Mouse (Mus musculus) lung, postnatal 0 days (tissue): ENCODE measurements around the gene Selenon. TPM values are rescaled to one million over a fixed set of nuclear protein-coding genes. Genes with fewer than 3 reads are reported as not detected.

Source experiments
- ATAC-seq: fragments of 200-750 bp; cut with Nextera tagmentation; 2 replicates; pipeline ENCODE4 v1.8.0; 2017; ENCODE audit warnings: moderate library complexity
- DNase-seq: peaks from one replicate; pipeline ENCODE4 v3.0.0-alpha.2; 2016; ENCODE audit warnings: low spot score
- H3K27ac ChIP-seq: fragments of 300-500 bp; sonication (generic); 2 replicates; pipeline ENCODE4 v1.5.1; 2014; ENCODE audit warnings: antibody characterized with exemption, mild to moderate bottlenecking, low read length, mixed read lengths
- H3K27me3 ChIP-seq: fragments of 300-500 bp; sonication (generic); replicated peaks from 2 replicates; pipeline ENCODE4 v1.6.1; 2014; ENCODE audit warnings: low read length, mixed read lengths; ENCODE audit not compliant: insufficient read depth
- H3K36me3 ChIP-seq: fragments of 300-500 bp; sonication (generic); 2 replicates; pipeline ENCODE4 v1.6.1; 2014; ENCODE audit warnings: low read length, mixed read lengths; ENCODE audit not compliant: insufficient read depth
- H3K4me1 ChIP-seq: fragments of 300-500 bp; sonication (generic); 2 replicates; pipeline ENCODE4 v1.6.1; 2014; ENCODE audit warnings: antibody characterized with exemption, low read depth, low read length, mixed read lengths; ENCODE audit not compliant: insufficient read depth
- H3K4me2 ChIP-seq: fragments of 300-500 bp; sonication (generic); replicated peaks from 2 replicates; pipeline ENCODE4 v1.6.1; 2014; ENCODE audit warnings: low read depth, mild to moderate bottlenecking, low read length, moderate library complexity, mixed read lengths
- H3K4me3 ChIP-seq: fragments of 300-500 bp; sonication (generic); 2 replicates; pipeline ENCODE4 v1.5.1; 2014; ENCODE audit warnings: low read depth, low read length
- H3K9ac ChIP-seq: fragments of 300-500 bp; sonication (generic); replicated peaks from 2 replicates; pipeline ENCODE4 v1.6.1; 2014; ENCODE audit warnings: low read depth, mild to moderate bottlenecking
- H3K9me3 ChIP-seq: fragments of 300-500 bp; sonication (generic); 2 replicates; pipeline ENCODE4 v1.6.1; 2016; ENCODE audit warnings: low read length, mixed read lengths
- CTCF ChIP-seq: IDR thresholded peaks from 2 replicates; pipeline ENCODE4 v1.5.1; 2016; ENCODE audit warnings: antibody characterized with exemption, mild to moderate bottlenecking
- EP300 ChIP-seq: IDR thresholded peaks from 2 replicates; pipeline ENCODE4 v1.6.1; 2016; ENCODE audit warnings: antibody characterized with exemption, mild to moderate bottlenecking, control low read depth
- WGBS: fragments of 180-500 bp; shearing (Covaris S2); extraction: QIAGEN DNeasy Blood & Tissue Kit; methylation state at CpG from one replicate; pipeline ENCODE4 v1.1.7; 2014; 5-methylcytosine and 5-hydroxymethylcytosine counted together
- polyA plus RNA-seq: library from polyadenylated mRNA; unstranded; fragments of >200 nt; fragmentation: Nextera tagmentation; extraction: Ambion mirVana; gene quantifications from 2 replicates; pipeline ENCODE4 v1.2.1, GENCODE M21; 2015

The Selenon gene
- polyA plus RNA-seq, 1 experiment from 2014 or later = 13.6 TPM

- whole genome bisulfite sequencing = 52% methylated on average over 6 of the region's 6 CpGs
- Histone ChIP-seq H3K9me3 (no peaks in the 10 kb centered on the region), H3K36me3 (0 out of 2 replicates have a peak, but pooled peaks cover 4% of the 10 kb centered on the region), H3K4me3 (no peak overlapping the region), H3K27me3 (no peaks in the 10 kb centered on the region), H3K27ac (no peak overlapping the region), H3K4me1 (peaks cover 5% of the 10 kb centered on the region), H3K4me2 (peak overlapping the region; percentile 81; the same call in 1 of the 2 replicates), H3K9ac (no peak overlapping the region)
- TF ChIP-seq CTCF (no peak), EP300 (no peak)
- no peak for DNase-seq
- no peak for ATAC-seq
These were observed 40.2 kb downstream of the Selenon start for GRCm38 (mm10) chr4:134511730-134512129.

DNA sequence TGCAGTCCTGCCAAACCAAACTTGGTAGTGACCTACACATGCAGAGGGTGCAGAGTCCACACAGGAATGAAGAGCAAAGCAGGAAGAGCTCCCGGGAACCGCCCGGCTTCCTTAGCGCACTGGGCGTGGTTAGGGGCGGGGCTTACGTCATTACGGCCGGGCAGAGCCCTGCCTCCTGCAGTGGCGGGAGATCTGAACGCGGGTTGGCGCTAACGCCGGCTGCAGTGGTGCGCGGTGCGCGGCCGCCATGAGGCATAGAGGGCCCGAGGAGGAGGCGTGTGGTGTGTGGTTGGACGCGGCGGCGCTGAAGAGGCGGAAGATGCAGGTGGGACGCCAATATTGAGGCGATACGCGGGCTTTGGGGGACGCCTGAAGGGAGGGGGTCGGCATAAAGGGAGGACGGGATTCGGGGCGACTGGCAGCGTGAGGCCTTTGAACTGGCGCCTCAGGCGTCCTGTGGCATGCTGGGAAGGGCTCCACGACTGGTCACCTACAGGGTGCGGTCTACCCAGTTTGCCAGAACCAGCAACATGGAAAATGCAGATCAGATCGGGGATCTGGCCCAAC, 41.0 kb downstream of the Selenon start, which contains the start of gene Aunip:
TSS of gene Aunip (plus strand) at position 155 of the 567 bp plus-strand sequence.
- H3K27me3 ChIP-seq = no peaks in the 10 kb centered on the region
- H3K9ac ChIP-seq = no peak within 1 kb of the TSS
- no peaks in the 10 kb centered on the region for H3K9me3 ChIP-seq
- DNase-seq (peak; percentile 96), ATAC-seq (peak; percentile 92)
- H3K4me2 ChIP-seq = peak within 1 kb of the TSS; percentile 81
- H3K27ac ChIP-seq = no peak within 1 kb of the TSS
- H3K4me1 ChIP-seq = peaks cover 5% of the 10 kb centered on the region
- TF ChIP-seq CTCF (peak; percentile 17), EP300 (no peak)
- H3K36me3 ChIP-seq = 0 out of 2 replicates have a peak, but pooled peaks cover 4% of the 10 kb centered on the region
- H3K4me3 ChIP-seq = peak within 1 kb of the TSS; percentile 38
- WGBS = under 1% methylated on average over 41 of the region's 42 CpGs

DNA sequence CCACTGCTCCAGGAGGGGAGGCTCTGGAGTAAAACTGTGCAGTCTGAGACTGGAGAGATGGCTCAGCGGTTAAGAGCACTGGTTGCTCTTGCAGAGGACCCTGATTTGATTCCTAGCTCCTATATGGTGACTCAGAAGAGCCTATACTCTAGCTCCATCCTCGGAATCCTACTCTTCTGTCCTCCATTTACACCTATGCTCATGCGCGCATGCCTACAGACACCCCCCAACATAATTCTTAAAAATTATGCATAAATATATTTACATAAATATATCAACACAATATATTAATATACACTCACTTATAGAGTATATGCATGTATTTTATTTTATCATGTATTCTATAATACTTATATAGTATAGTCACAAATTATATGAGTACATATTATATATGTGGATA, 41.6 kb downstream of the Selenon start:
- no peak for ATAC-seq
- TF ChIP-seq EP300 (no peak), CTCF (no peak)
- no peak overlapping the region for H3K4me3 ChIP-seq
- 0 out of 2 replicates have a peak, but pooled peaks cover 4% of the 10 kb centered on the region for H3K36me3 ChIP-seq
- no peak overlapping the region for H3K9ac ChIP-seq
- no peak overlapping the region for H3K4me2 ChIP-seq
- H3K27me3 ChIP-seq = no peaks in the 10 kb centered on the region
- no peak overlapping the region for H3K27ac ChIP-seq
- 80% methylated on average over 4 of the region's 4 CpGs for WGBS
- no peaks in the 10 kb centered on the region for H3K9me3 ChIP-seq
- no peak for DNase-seq
- peaks cover 5% of the 10 kb centered on the region for H3K4me1 ChIP-seq

GRCm38 (mm10) chr4:134506713-134507112, 45.3 kb downstream of the Selenon start:
- Histone ChIP-seq H3K4me1 (peaks cover 5% of the 10 kb centered on the region), H3K36me3 (0 out of 2 replicates have a peak, but pooled peaks cover 4% of the 10 kb centered on the region), H3K4me3 (no peak overlapping the region), H3K4me2 (no peak overlapping the region), H3K27me3 (no peaks in the 10 kb centered on the region), H3K9me3 (no peaks in the 10 kb centered on the region), H3K9ac (no peak overlapping the region), H3K27ac (no peak overlapping the region)
- TF ChIP-seq EP300 (no peak), CTCF (no peak)
- ATAC-seq (no peak), DNase-seq (no peak)
- 86% methylated on average over 19 of the region's 19 CpGs for WGBS

- Histone ChIP-seq H3K9me3 (no peaks in the 10 kb centered on the region), H3K27me3 (no peaks in the 10 kb centered on the region), H3K27ac (no peak overlapping the region), H3K4me2 (no peak overlapping the region), H3K36me3 (0 out of 2 replicates have a peak, but pooled peaks cover 4% of the 10 kb centered on the region), H3K4me1 (peaks cover 3% of the 10 kb centered on the region), H3K9ac (no peak overlapping the region), H3K4me3 (no peak overlapping the region)
- TF ChIP-seq CTCF (no peak), EP300 (no peak)
- DNase-seq (no peak), ATAC-seq (no peak)
- WGBS = 78% methylated on average over 3 of the region's 4 CpGs
These were observed 45.9 kb downstream of the Selenon start for GRCm38 (mm10) chr4:134505966-134506594.

- Histone ChIP-seq H3K9ac (no peak overlapping the region), H3K36me3 (0 out of 2 replicates have a peak, but pooled peaks cover 4% of the 10 kb centered on the region), H3K27ac (no peak overlapping the region), H3K27me3 (no peaks in the 10 kb centered on the region), H3K4me2 (no peak overlapping the region), H3K9me3 (no peaks in the 10 kb centered on the region), H3K4me3 (no peak overlapping the region), H3K4me1 (no peaks in the 10 kb centered on the region)
- DNase-seq = no peak
- 82% methylated on average over 4 of the region's 4 CpGs for WGBS
- TF ChIP-seq EP300 (no peak), CTCF (no peak)
- no peak for ATAC-seq
These were observed 46.6 kb downstream of the Selenon start for GRCm38 (mm10) chr4:134505303-134505789.
